In the genomic region with DNA sequence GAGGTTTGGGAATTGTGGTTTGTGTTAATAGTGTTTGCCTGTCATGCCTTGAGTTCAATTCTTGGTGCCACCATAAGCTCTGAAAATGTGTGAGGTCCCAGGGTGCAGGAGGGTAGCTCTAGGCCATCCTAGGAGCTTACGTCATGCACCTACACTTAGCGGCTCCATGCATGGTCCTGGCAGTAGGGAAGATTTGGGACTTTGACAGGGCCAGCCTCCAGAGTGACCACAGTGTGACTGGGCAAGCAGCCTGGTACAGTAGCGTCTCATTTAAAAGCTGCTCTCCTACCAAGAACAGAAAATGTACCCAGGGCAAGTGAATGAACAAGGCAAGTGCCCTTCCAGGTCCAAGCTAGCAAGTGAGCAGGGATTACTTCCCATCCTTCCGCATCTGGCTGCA, we compare ENCODE assay signal across 24 mouse cellular contexts. TPM values are rescaled to one million over a fixed set of nuclear protein-coding genes. Genes with fewer than 3 reads are reported as not detected.
DNase-seq lines count a peak whose midpoint lies in the region; TF ChIP-seq lines count a peak whose summit lies in the region.
"Had no signal": no experiment of that assay in that cellular context is flagged by ENCODE, and none has a peak within 500 bp of the region (broad histone marks: within the 10 kb centered on the region; RNA-seq: fewer than 3 reads in every experiment).

No protein-coding gene starts in this region.

- H3K9me3 ChIP-seq in heart, embryonic 10.5 days, result no peaks in the 10 kb centered on the region
- H3K9me3 ChIP-seq: embryonic facial prominence, embryonic 10.5 days; embryonic facial prominence, embryonic 12.5 days; forebrain, embryonic 13.5 days; forebrain, embryonic 15.5 days had no signal

- H3K27ac ChIP-seq in cerebellum, adult 2 months (ENCODE audit: insufficient read depth, low read length), result no peak overlapping the region
- no peak overlapping the region for H3K27ac ChIP-seq in heart, embryonic 10.5 days
- H3K27ac ChIP-seq: embryonic facial prominence, embryonic 10.5 days; embryonic facial prominence, embryonic 12.5 days; forebrain, embryonic 13.5 days; forebrain, embryonic 15.5 days had no signal

- H3K36me3 ChIP-seq in heart, embryonic 10.5 days, result peaks cover 39% of the 10 kb centered on the region

- peaks cover 28% of the 10 kb centered on the region for H3K4me1 ChIP-seq in cerebellum, adult 2 months (ENCODE audit: control insufficient read depth, insufficient read depth, low read length)
- H3K4me1 ChIP-seq in heart, embryonic 10.5 days, result peaks cover 15% of the 10 kb centered on the region

- no peaks in the 10 kb centered on the region for H3K27me3 ChIP-seq in cerebellum, adult 2 months (ENCODE audit: control insufficient read depth, insufficient read depth, low read length)
- H3K27me3 ChIP-seq in heart, embryonic 10.5 days (ENCODE audit: insufficient read depth, poor library complexity, severe bottlenecking), result no peaks in the 10 kb centered on the region
- H3K27me3 ChIP-seq: embryonic facial prominence, embryonic 12.5 days; forebrain, embryonic 13.5 days; forebrain, embryonic 15.5 days had no signal

- H3K4me3 ChIP-seq in cerebellum, adult 2 months (replicated peaks; ENCODE audit: insufficient read depth, low read depth, low read length), result no peak overlapping the region
- no peak overlapping the region for H3K4me3 ChIP-seq in heart, embryonic 10.5 days
- H3K4me3 ChIP-seq: embryonic facial prominence, embryonic 10.5 days; embryonic facial prominence, embryonic 12.5 days; forebrain, embryonic 13.5 days; forebrain, embryonic 15.5 days had no signal

- TF ChIP-seq POLR2A in cerebellum, adult 2 months (IDR thresholded peaks at IDR 0.05; ENCODE audit: borderline replicate concordance, insufficient read depth, low read length), result no peak

- 43% methylated on average over 4 of the region's 4 CpGs for WGBS in cerebellum, adult 2 months
- WGBS in heart, embryonic 10.5 days, result 91% methylated on average over 4 of the region's 4 CpGs

- peak; percentile 49 to 54 for DNase-seq in cerebellum, adult 2 months
- DNase-seq in cerebellum, postnatal 10 days, result no peak
- DNase-seq in cerebellum, adult 9-10 months, result peak; percentile 41
- DNase-seq in cerebellum, adult 11 months, result no peak
- DNase-seq in heart, embryonic 10.5 days (ENCODE audit: low spot score), result peak; percentile 68
- no peak for DNase-seq in heart, adult 11 months
- DNase-seq in heart, adult 8-10 months (ENCODE audit: low spot score), result no peak
- DNase-seq: adrenal gland, adult 2 months; adrenal gland, postnatal 10 days; adrenal gland, postnatal 25 days; forebrain, postnatal 0 days had no signal

- no peak for TF ChIP-seq CTCF in cerebellum, adult 2 months (IDR thresholded peaks at IDR 0.05; ENCODE audit: borderline replicate concordance, insufficient read depth, low read depth, low read length)

RNA-seq across cellular contexts. Expression of a gene that starts 4.3 kb away (rescaled TPM):
- polyA plus RNA-seq in cerebellum, adult 2 months (2012; rRNA removed), result 3.6 and 4.2 TPM in 2 replicates
- 4.2 and 6.0 TPM in 2 replicates for polyA plus RNA-seq in heart, embryonic 10.5 days (2016; fragmentation: Nextera tagmentation; extraction: Ambion mirVana)
- 1 to 10 TPM; 1.7 to 2.6 (median 2.0) TPM for total RNA-seq in heart, adult 8-10 months (2022)

RNA-seq across cellular contexts. Expression of a gene that starts 5.3 kb away (rescaled TPM):
- 54.7 and 59.4 TPM in 2 replicates for polyA plus RNA-seq in cerebellum, adult 2 months (2012; rRNA removed)
- polyA plus RNA-seq in heart, embryonic 10.5 days (2016; fragmentation: Nextera tagmentation; extraction: Ambion mirVana), result 86.0 and 92.1 TPM in 2 replicates
- total RNA-seq in heart, adult 8-10 months (2022), result 100 to 1,000 TPM in 1 of 4 experiments, 10 to 100 TPM in 3; 79.4 to 105 (median 88.7) TPM

RNA-seq across cellular contexts. Expression of a gene that starts 12.1 kb away (rescaled TPM):
- polyA plus RNA-seq in cerebellum, adult 2 months (2012; rRNA removed), result not detected in 2 replicates
- not detected in 2 replicates for polyA plus RNA-seq in heart, embryonic 10.5 days (2016; fragmentation: Nextera tagmentation; extraction: Ambion mirVana)
- not detected for total RNA-seq in heart, adult 8-10 months (2022)
- total RNA-seq: adrenal gland, adult 2 months; adrenal gland, postnatal 10 days; adrenal gland, postnatal 25 days; adrenal gland, postnatal 4 days; ES-E14; forebrain, postnatal 0 days; gastrocnemius, adult 18-20 months; MEL had no signal
- polyA plus RNA-seq: adrenal gland, adult 2 months; brain, embryonic 14.5 days; C2C12; cortical plate, adult 2 months; embryonic facial prominence, embryonic 10.5 days; embryonic facial prominence, embryonic 12.5 days; embryonic facial prominence, embryonic 14.5 days; forebrain, embryonic 11.5 days; forebrain, embryonic 13.5 days; forebrain, embryonic 15.5 days; forebrain, postnatal 0 days had no signal

RNA-seq across cellular contexts. Expression of a gene that starts 36.0 kb away (rescaled TPM):
- polyA plus RNA-seq in cerebellum, adult 2 months (2012; rRNA removed), result 2,130 and 2,485 TPM in 2 replicates
- 0.18 and 0.32 TPM in 2 replicates for polyA plus RNA-seq in heart, embryonic 10.5 days (2016; fragmentation: Nextera tagmentation; extraction: Ambion mirVana)
- 1,000 to 10,000 TPM in 1 of 4 experiments, 100 to 1,000 TPM in 3; 350 to 1,004 (median 621) TPM for total RNA-seq in heart, adult 8-10 months (2022)
- total RNA-seq: gastrocnemius, adult 18-20 months; MEL had no signal
- polyA plus RNA-seq: C2C12; embryonic facial prominence, embryonic 10.5 days had no signal

RNA-seq across cellular contexts. Expression of a gene that starts 40.9 kb away (rescaled TPM):
- 12.3 and 12.5 TPM in 2 replicates for polyA plus RNA-seq in cerebellum, adult 2 months (2012; rRNA removed)
- 29.7 and 30.9 TPM in 2 replicates for polyA plus RNA-seq in heart, embryonic 10.5 days (2016; fragmentation: Nextera tagmentation; extraction: Ambion mirVana)
- 10 to 100 TPM; 11.8 to 16.3 (median 13.8) TPM for total RNA-seq in heart, adult 8-10 months (2022)

Comparison
In these comparisons a context has a peak if more than half of its experiments do, and no peak if none do; other contexts are left out.
1. DNase-seq: peak in cerebellum, adult 2 months (2 of 2), cerebellum, adult 9-10 months (single experiment) and heart, embryonic 10.5 days (single experiment); none in cerebellum, postnatal 10 days (0 of 2), cerebellum, adult 11 months (single experiment), heart, adult 11 months (single experiment) and heart, adult 8-10 months (single experiment).